Mouse (Mus musculus): ENCODE data around the gene Tmem143. TPM values are rescaled to one million over a fixed set of nuclear protein-coding genes. Genes with fewer than 3 reads are reported as not detected.

Tmem143 gene
- 9.8 and 11.6 TPM in 2 replicates for polyA plus RNA-seq (2015; fragmentation: Nextera tagmentation; extraction: Ambion mirVana)

DNA sequence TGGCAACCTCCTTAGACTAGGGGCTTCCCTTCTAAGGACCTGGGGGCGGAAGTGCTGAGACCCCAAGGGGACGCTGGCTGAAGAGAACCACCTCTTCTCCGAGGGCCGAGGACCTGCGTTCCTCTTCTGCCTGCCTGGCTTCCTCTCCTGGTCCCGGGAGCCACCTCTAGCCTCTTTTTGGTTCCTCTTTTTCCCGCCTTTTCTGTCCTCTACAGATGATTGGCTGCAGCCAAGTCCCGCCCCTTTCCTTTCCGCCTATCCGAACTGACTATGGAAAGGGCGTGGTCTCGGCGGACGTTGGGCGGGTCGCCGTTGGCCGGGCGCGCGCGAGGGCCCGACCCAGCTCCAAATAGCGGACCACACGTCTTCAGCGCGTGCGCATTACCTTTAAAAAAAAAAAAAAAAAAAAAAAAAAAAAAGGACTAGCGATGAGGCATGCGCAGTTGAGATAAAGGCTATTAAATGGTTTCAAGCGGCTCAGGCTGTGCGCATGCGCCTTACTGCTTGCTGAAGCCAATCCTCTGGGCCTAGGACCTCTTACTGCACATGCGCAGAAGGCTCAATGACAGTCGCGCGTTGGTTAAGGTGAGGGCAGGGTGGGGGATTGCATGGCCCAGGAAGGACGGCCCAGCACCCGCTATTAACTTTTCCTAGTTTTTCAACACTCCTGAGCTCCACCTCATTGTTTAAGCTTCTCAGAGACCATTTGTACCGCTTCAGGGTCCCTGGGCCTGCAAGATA is at the start of gene Tmem143, which contains the start of gene Syngr4:
Gene Tmem143 (plus strand): TSS at position 425 of the 741 bp plus-strand sequence.
Gene Syngr4 (minus strand): TSS at position 198 of the 741 bp plus-strand sequence.

DNA sequence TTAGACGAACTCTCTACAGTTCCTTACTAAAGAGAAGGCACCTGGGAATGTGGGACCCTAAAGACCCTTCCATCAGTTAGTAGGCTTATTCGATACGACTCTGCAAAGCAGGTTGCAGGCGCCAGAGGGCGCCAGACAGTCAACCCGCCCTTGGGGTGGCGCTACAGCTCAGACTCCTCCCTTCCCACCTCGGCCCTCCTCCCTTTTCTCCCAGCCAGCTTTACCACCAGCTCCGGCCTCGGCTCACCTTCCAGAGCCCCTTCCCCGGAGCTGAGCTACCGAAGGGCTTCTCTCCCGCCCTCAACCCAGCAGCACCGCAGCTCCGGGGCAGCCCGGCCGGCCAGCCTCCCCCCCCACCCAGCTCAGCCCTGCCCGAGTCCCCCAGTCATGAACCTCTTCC is 24.1 kb upstream of the Tmem143 start, which contains the start of gene Kdelr1:
Gene Kdelr1 (plus strand): TSS at position 149 of the 400 bp plus-strand sequence.

DNA sequence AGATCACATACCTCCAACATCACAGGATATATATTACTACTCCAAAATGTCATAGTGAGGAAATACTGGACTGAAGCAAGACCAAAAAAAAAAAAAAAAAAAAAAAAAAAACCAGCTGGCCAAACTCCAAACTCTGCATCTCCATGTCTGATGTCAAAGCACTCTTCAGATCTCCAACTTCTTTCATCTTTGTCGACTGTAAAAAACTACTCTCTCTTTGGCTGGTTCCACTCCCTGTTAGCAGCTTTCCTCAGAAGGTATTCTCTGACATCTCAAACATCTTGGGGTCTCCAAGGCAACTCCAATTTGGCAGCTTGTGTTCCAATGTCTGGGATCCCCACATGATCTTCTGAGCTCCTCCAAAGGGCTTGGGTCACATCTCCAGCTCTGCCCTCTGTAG is 18.5 kb upstream of the Tmem143 start, which contains the start of gene Grin2d:
Gene Grin2d (minus strand): TSS at position 101 of the 400 bp plus-strand sequence.

DNA sequence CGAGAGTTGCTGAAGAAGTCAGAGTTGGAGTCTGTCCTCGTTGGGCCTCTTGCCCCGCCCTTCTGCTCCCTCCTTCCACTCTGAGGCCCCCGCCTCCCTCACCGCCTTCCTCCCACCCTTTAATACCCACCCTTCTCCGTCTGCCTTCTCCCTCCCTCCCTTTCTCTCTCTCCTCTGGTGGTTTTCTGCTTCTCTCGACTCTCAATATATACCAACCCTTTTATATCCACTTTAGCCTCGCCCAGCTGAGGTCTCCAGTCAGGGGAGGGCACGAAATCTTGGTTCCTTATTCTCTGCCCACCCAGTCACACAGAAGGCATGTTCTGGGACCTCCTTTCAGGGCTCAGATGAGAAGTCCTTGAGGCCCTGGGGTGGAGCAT is 24.5 kb downstream of the Tmem143 start, which contains the start of gene Emp3:
Gene Emp3 (minus strand): TSS at position 163 of the 380 bp plus-strand sequence.

DNA sequence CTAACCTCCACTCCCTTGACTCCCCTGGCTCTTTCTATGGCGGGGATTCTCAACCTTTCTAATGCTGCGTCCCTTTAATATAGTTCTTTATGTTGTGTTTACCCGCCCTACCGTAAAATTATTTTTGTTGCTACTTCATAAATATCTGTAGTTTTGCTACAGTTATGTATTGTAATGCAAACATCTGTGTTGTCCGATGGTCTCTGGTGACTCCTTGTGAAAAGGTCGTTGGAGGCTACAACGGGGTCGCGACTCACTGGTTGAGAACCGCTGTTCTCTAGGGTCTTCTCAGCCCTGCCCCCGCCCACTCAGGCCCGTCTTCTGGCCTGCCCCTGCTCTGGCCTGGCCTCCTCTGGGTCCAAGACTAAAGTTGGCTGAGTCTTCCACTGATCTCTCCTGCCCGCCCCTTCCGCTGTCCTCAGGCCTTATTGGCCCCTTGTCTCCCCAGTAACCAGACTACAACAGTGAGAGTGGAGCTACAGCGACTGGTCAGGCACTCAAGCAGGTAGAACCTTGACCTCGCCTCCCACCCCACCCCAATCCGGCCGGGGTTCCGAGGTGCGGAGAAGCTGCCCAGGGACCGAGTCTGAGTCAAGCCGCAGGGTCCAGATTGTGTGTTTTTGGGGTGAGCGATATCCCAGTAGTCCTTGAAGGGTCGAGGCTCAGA is 27.2 kb downstream of the Tmem143 start, which contains the start of gene Ccdc114:
Gene Ccdc114 (plus strand): TSS at position 311 of the 667 bp plus-strand sequence.

Other genes with a start within 250 kb of the Tmem143 start
- gene Fut2, start 230.5 kb upstream of the Tmem143 start, polyA plus RNA-seq (2015; fragmentation: Nextera tagmentation; extraction: Ambion mirVana) = 1.9 and 2.1 TPM in 2 replicates
- gene Ntn5, start 212.9 kb upstream of the Tmem143 start, polyA plus RNA-seq (2015; fragmentation: Nextera tagmentation; extraction: Ambion mirVana) = 1.6 and 1.7 TPM in 2 replicates
- gene Sec1, start 202.5 kb upstream of the Tmem143 start, polyA plus RNA-seq (2015; fragmentation: Nextera tagmentation; extraction: Ambion mirVana) = 0.33 and 0.40 TPM in 2 replicates
- gene Car11, start 197.1 kb upstream of the Tmem143 start, polyA plus RNA-seq (2015; fragmentation: Nextera tagmentation; extraction: Ambion mirVana) = 2.4 and 3.0 TPM in 2 replicates
- gene Dbp, start 191.9 kb upstream of the Tmem143 start, polyA plus RNA-seq (2015; fragmentation: Nextera tagmentation; extraction: Ambion mirVana) = 9.9 and 10.3 TPM in 2 replicates
- 568 and 577 TPM in 2 replicates for gene Rpl18, start 181.5 kb upstream of the Tmem143 start, polyA plus RNA-seq (2015; fragmentation: Nextera tagmentation; extraction: Ambion mirVana)
- gene Sphk2, start 178.9 kb upstream of the Tmem143 start, polyA plus RNA-seq (2015; fragmentation: Nextera tagmentation; extraction: Ambion mirVana) = 11.7 and 13.4 TPM in 2 replicates
- 0.10 and 0.17 TPM in 2 replicates for gene Fam83e, start 175.7 kb upstream of the Tmem143 start, polyA plus RNA-seq (2015; fragmentation: Nextera tagmentation; extraction: Ambion mirVana)
- gene Spaca4, start 171.1 kb upstream of the Tmem143 start, polyA plus RNA-seq (2015; fragmentation: Nextera tagmentation; extraction: Ambion mirVana) = not detected in 2 replicates
- 0.18 TPM in 1 of 2 replicates, not detected in the other for gene Lmtk3, start 113.2 kb upstream of the Tmem143 start, polyA plus RNA-seq (2015; fragmentation: Nextera tagmentation; extraction: Ambion mirVana)
- 0.21 and 5.3 TPM in 2 replicates for gene Sult2b1, start 112.3 kb upstream of the Tmem143 start, polyA plus RNA-seq (2015; fragmentation: Nextera tagmentation; extraction: Ambion mirVana)
- gene Cyth2, start 82.4 kb upstream of the Tmem143 start, polyA plus RNA-seq (2015; fragmentation: Nextera tagmentation; extraction: Ambion mirVana) = 42.5 and 48.2 TPM in 2 replicates
- gene Kcnj14, start 72.2 kb upstream of the Tmem143 start, polyA plus RNA-seq (2015; fragmentation: Nextera tagmentation; extraction: Ambion mirVana) = 0.31 and 0.54 TPM in 2 replicates
- 27.3 and 27.6 TPM in 2 replicates for gene Grwd1, start 66.0 kb upstream of the Tmem143 start, polyA plus RNA-seq (2015; fragmentation: Nextera tagmentation; extraction: Ambion mirVana)
- gene Kdelr1, start 24.2 kb upstream of the Tmem143 start, polyA plus RNA-seq (2015; fragmentation: Nextera tagmentation; extraction: Ambion mirVana) = 37.5 and 44.5 TPM in 2 replicates
- 0.33 and 0.34 TPM in 2 replicates for gene Grin2d, start 18.6 kb upstream of the Tmem143 start, polyA plus RNA-seq (2015; fragmentation: Nextera tagmentation; extraction: Ambion mirVana)
- 0.45 and 1.2 TPM in 2 replicates for gene Syngr4, start 227 bp upstream of the Tmem143 start, polyA plus RNA-seq (2015; fragmentation: Nextera tagmentation; extraction: Ambion mirVana)
- 111 and 129 TPM in 2 replicates for gene Emp3, start 24.5 kb downstream of the Tmem143 start, polyA plus RNA-seq (2015; fragmentation: Nextera tagmentation; extraction: Ambion mirVana)
- 2.0 and 2.4 TPM in 2 replicates for gene Ccdc114, start 27.1 kb downstream of the Tmem143 start, polyA plus RNA-seq (2015; fragmentation: Nextera tagmentation; extraction: Ambion mirVana)
- gene Abcc6, start 133.4 kb downstream of the Tmem143 start, polyA plus RNA-seq (2015; fragmentation: Nextera tagmentation; extraction: Ambion mirVana) = 0.16 and 0.65 TPM in 2 replicates
- 14.5 and 14.8 TPM in 2 replicates for gene Nomo1, start 136.8 kb downstream of the Tmem143 start, polyA plus RNA-seq (2015; fragmentation: Nextera tagmentation; extraction: Ambion mirVana)
- gene Kcnj11, start 203.8 kb downstream of the Tmem143 start, polyA plus RNA-seq (2015; fragmentation: Nextera tagmentation; extraction: Ambion mirVana) = 7.8 and 10.6 TPM in 2 replicates

Measured in skeletal muscle tissue, postnatal 0 days (tissue).